Mouse (Mus musculus) embryonic fibroblast, embryonic 13.5 days (primary cell): ENCODE data around the gene Ptbp2.

Source experiments
- CTCF ChIP-seq: IDR thresholded peaks from 2 replicates; pipeline ENCODE4 v1.5.1; 2011; ENCODE audit warnings: mild to moderate bottlenecking, control low read depth, low read length, moderate library complexity, borderline replicate concordance; ENCODE audit not compliant: insufficient read depth
- POLR2A ChIP-seq: IDR thresholded peaks from 2 replicates; pipeline ENCODE4 v1.6.1; 2011; ENCODE audit warnings: low read depth, mild to moderate bottlenecking, control low read depth, low read length, moderate library complexity

DNA sequence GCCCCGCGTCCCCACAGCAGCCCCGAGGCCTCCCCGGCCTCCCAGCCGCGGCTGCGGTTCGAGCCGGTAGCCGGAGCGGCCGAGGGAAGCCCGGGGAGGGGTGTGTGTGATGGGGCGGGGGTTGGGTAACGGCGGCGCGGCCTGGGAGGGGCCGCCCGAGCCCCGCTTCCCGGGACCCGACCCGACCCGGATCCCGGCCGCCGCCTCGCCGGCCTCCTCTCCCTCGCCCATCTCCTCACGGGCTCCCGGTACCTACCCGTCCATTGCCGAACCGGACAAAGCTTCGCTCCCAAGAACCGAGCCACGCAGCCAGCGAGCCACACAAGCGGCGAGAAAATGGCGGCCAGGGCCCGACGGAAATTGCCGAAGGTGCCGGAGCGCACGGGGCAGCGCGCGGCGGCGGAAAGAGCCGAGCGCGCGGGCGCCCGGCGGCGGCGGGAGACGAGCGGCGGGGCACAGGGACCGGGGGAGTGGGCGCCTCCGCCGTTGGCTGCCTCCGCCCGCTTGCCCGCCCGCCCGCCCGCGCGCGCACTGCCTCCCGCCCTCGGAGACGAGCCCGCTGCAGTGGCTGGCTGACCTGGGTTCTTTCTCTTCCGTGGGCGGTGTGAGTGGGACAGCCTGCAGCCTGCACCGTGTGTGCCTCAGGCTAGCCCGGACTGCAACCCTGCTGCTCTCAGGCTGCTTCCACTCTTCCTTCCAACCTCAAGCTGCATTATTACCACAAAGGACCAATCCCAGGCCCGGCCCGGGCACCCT lies 1.1 kb downstream of the Ptbp2 start:
- TF ChIP-seq CTCF (no peak), POLR2A (peak; percentile 51)
